Mouse (Mus musculus) gastrocnemius, postnatal 25 days (tissue): ENCODE results near the gene Hip1. TPM values are rescaled to one million over a fixed set of nuclear protein-coding genes. Genes with fewer than 3 reads are reported as not detected.
"Not testable (repeated sequence)": the region's sequence is repeated elsewhere in the genome, so short reads cannot be mapped to it uniquely, and the experiment has no call there.

Experiments
- DNase-seq: peaks from one replicate; pipeline ENCODE4 v3.0.0; 2022
- total RNA-seq, 2 experiments: library from RNA; stranded (reverse); gene quantifications; 1 replicate in 1 of 2; 2 replicates in 1 of 2; pipeline ENCODE4 v1.2.3; 2021

Hip1 gene
- total RNA-seq, 2 experiments from 2014 or later: 24.6 to 28.7 TPM

GRCm38 (mm10) chr5:135493095-135493494, 51.8 kb downstream of the Hip1 start:
- no peak for DNase-seq

GRCm38 (mm10) chr5:135492126-135492525, 52.8 kb downstream of the Hip1 start:
- no peak for DNase-seq

- no peak for DNase-seq
These were observed 55.1 kb downstream of the Hip1 start for GRCm38 (mm10) chr5:135489695-135490294.

- DNase-seq: peak; percentile 74
These were observed 55.8 kb downstream of the Hip1 start for GRCm38 (mm10) chr5:135488881-135489694.

- DNase-seq: no peak
These were observed 56.6 kb downstream of the Hip1 start for GRCm38 (mm10) chr5:135488222-135488880.

GRCm38 (mm10) chr5:135485289-135485688, 59.6 kb downstream of the Hip1 start:
- DNase-seq: no peak

- peak; percentile 3 for DNase-seq
These were observed 61.1 kb downstream of the Hip1 start for GRCm38 (mm10) chr5:135483865-135484264.

- DNase-seq: no peak
These were observed 65.9 kb downstream of the Hip1 start for GRCm38 (mm10) chr5:135478877-135479600.

- no peak for DNase-seq
These were observed 68.7 kb downstream of the Hip1 start for GRCm38 (mm10) chr5:135476199-135476598.

- DNase-seq: no peak
These were observed 72.5 kb downstream of the Hip1 start for GRCm38 (mm10) chr5:135472405-135472804.

- DNase-seq: no peak
These were observed 73.2 kb downstream of the Hip1 start for GRCm38 (mm10) chr5:135471747-135472146.

- DNase-seq: no peak
These were observed 76.6 kb downstream of the Hip1 start for GRCm38 (mm10) chr5:135468280-135468679.

GRCm38 (mm10) chr5:135465833-135466291, 79.1 kb downstream of the Hip1 start:
- peak; percentile 71 for DNase-seq

- DNase-seq: no peak
These were observed 81.5 kb downstream of the Hip1 start for GRCm38 (mm10) chr5:135463380-135463779.

GRCm38 (mm10) chr5:135460833-135461173, 84.1 kb downstream of the Hip1 start:
- no peak for DNase-seq

- peak; percentile 77 for DNase-seq
These were observed 84.6 kb downstream of the Hip1 start for GRCm38 (mm10) chr5:135460152-135460832.

GRCm38 (mm10) chr5:135459486-135459885, 85.4 kb downstream of the Hip1 start:
- no peak for DNase-seq

- DNase-seq: no peak
These were observed 87.0 kb downstream of the Hip1 start for GRCm38 (mm10) chr5:135457961-135458360.

GRCm38 (mm10) chr5:135456515-135456914, 88.4 kb downstream of the Hip1 start:
- no peak for DNase-seq

GRCm38 (mm10) chr5:135454256-135454655, 90.7 kb downstream of the Hip1 start:
- DNase-seq: no peak

- DNase-seq: not testable (repeated sequence)
These were observed 93.4 kb downstream of the Hip1 start for GRCm38 (mm10) chr5:135451559-135451958.

- DNase-seq: no peak
These were observed 93.8 kb downstream of the Hip1 start for GRCm38 (mm10) chr5:135451100-135451499.
